Mouse (Mus musculus) C2C12 (cell line): ENCODE results near the gene Ier5.

Experiments
- CEBPB ChIP-seq: IDR thresholded peaks from one replicate; pipeline ENCODE4 v1.6.1; 2011; ENCODE audit warnings: low read depth, mild to moderate bottlenecking, control low read depth, moderate library complexity
- CTCF ChIP-seq: IDR thresholded peaks from one replicate; pipeline ENCODE4 v1.5.1; 2011; ENCODE audit not compliant: control insufficient read depth, insufficient read depth, insufficient read length
- MYOD1 ChIP-seq: IDR thresholded peaks from one replicate; pipeline ENCODE4 v1.6.1; 2011; ENCODE audit warnings: low read depth; ENCODE audit not compliant: control insufficient read depth, insufficient read length

GRCm38 (mm10) chr1:155065068-155065701 lies 34.3 kb downstream of the Ier5 start:
- TF ChIP-seq CTCF (no peak), MYOD1 (no peak), CEBPB (no peak)
